15 mouse cellular contexts compared by ENCODE assay signal in genomic region chr7:98771134-98771775, GRCm38 (mm10).
DNase-seq lines count a peak whose midpoint lies in the region; ATAC-seq and TF ChIP-seq lines count a peak whose summit lies in the region.
"Had no signal": no experiment of that assay in that cellular context is flagged by ENCODE, and none has a peak within 500 bp of the region (broad histone marks: within the 10 kb centered on the region; RNA-seq: fewer than 3 reads in every experiment).

No protein-coding gene starts in this region.

- no peaks in the 10 kb centered on the region for H3K36me3 ChIP-seq in kidney, embryonic 14.5 days (ENCODE audit: control insufficient read depth, insufficient read depth, low read length)
- H3K36me3 ChIP-seq in embryonic facial prominence, embryonic 10.5 days (replicated peaks): no peaks in the 10 kb centered on the region
- H3K36me3 ChIP-seq in midbrain, postnatal 0 days (ENCODE audit: insufficient read depth, low read length): no peaks in the 10 kb centered on the region
- H3K36me3 ChIP-seq: embryonic facial prominence, embryonic 15.5 days had no signal

- H3K4me2 ChIP-seq in kidney, embryonic 14.5 days (replicated peaks; ENCODE audit: low read depth, low read length): no peak overlapping the region
- no peak overlapping the region for H3K4me2 ChIP-seq in midbrain, postnatal 0 days (ENCODE audit: low read depth, low read length, poor library complexity, severe bottlenecking)
- H3K4me2 ChIP-seq: hindbrain, embryonic 14.5 days had no signal

- no peaks in the 10 kb centered on the region for H3K9me3 ChIP-seq in kidney, embryonic 14.5 days (ENCODE audit: control insufficient read depth, low read length)
- H3K9me3 ChIP-seq in embryonic facial prominence, embryonic 10.5 days: no peaks in the 10 kb centered on the region
- no peaks in the 10 kb centered on the region for H3K9me3 ChIP-seq in midbrain, postnatal 0 days (ENCODE audit: low read length)
- H3K9me3 ChIP-seq: embryonic facial prominence, embryonic 15.5 days had no signal

- peaks cover 22% of the 10 kb centered on the region for H3K4me1 ChIP-seq in kidney, embryonic 14.5 days (ENCODE audit: control insufficient read depth, insufficient read depth, low read length)
- H3K4me1 ChIP-seq in embryonic facial prominence, embryonic 10.5 days: peaks cover 18% of the 10 kb centered on the region
- H3K4me1 ChIP-seq in midbrain, postnatal 0 days (ENCODE audit: insufficient read depth, low read length): no peaks in the 10 kb centered on the region

- no peak for TF ChIP-seq CTCF in midbrain, postnatal 0 days (IDR thresholded peaks at IDR 0.05)

- no peak for DNase-seq in kidney, postnatal 25 days
- peak; percentile 34 for DNase-seq in thymus, postnatal 4 days
- DNase-seq in thymus, postnatal 10 days (ENCODE audit: low spot score in 2 of 2): no peak
- no peak for DNase-seq in embryonic facial prominence, embryonic 10.5 days (ENCODE audit: low spot score)
- no peak for DNase-seq in midbrain, postnatal 0 days (ENCODE audit: low spot score)
- DNase-seq in right cerebral cortex, adult 2 months (ENCODE audit: low spot score in 2 of 2): no peak
- no peak for DNase-seq in spleen, adult 18-20 months
- DNase-seq: kidney, adult 9 months; layer of hippocampus, adult 9-11 months; lung, postnatal 10 days; right cerebral cortex, postnatal 25 days had no signal

- H3K9ac ChIP-seq in kidney, embryonic 14.5 days (ENCODE audit: low read depth, low read length): no peak overlapping the region
- H3K9ac ChIP-seq in midbrain, postnatal 0 days (replicated peaks; ENCODE audit: low read length, poor library complexity, severe bottlenecking): no peak overlapping the region
- H3K9ac ChIP-seq: embryonic facial prominence, embryonic 15.5 days; hindbrain, embryonic 14.5 days had no signal

- ATAC-seq in kidney, embryonic 14.5 days (ENCODE audit: low FRiP score, low TSS enrichment): no peak
- ATAC-seq in midbrain, postnatal 0 days (ENCODE audit: low FRiP score): no peak
- ATAC-seq: midbrain, embryonic 16.5 days had no signal

- no peak overlapping the region for H3K4me3 ChIP-seq in kidney, embryonic 14.5 days (ENCODE audit: low read length)
- H3K4me3 ChIP-seq in embryonic facial prominence, embryonic 10.5 days: no peak overlapping the region
- no peak overlapping the region for H3K4me3 ChIP-seq in midbrain, postnatal 0 days (ENCODE audit: low read depth, low read length)
- H3K4me3 ChIP-seq: embryonic facial prominence, embryonic 15.5 days had no signal

- peaks cover 10% of the 10 kb centered on the region for H3K27me3 ChIP-seq in kidney, embryonic 14.5 days (ENCODE audit: control insufficient read depth, insufficient read depth, low read length)
- H3K27me3 ChIP-seq in embryonic facial prominence, embryonic 10.5 days (replicated peaks; ENCODE audit: low read depth, poor library complexity, severe bottlenecking): peaks cover 14% of the 10 kb centered on the region
- peaks cover 4% of the 10 kb centered on the region; the same call in 1 of the 2 replicates for H3K27me3 ChIP-seq in midbrain, postnatal 0 days (ENCODE audit: insufficient read depth, low read length)
- H3K27me3 ChIP-seq: embryonic facial prominence, embryonic 15.5 days had no signal

- peak overlapping the region; percentile 55; the same call in 1 of the 2 replicates for H3K27ac ChIP-seq in kidney, embryonic 14.5 days (ENCODE audit: low read depth, low read length)
- peak overlapping the region; percentile 62 for H3K27ac ChIP-seq in embryonic facial prominence, embryonic 10.5 days (replicated peaks)
- no peak overlapping the region for H3K27ac ChIP-seq in midbrain, postnatal 0 days (ENCODE audit: low read depth, low read length)
- H3K27ac ChIP-seq: embryonic facial prominence, embryonic 15.5 days; hindbrain, embryonic 14.5 days had no signal

- 48% methylated on average over 7 of the region's 7 CpGs for WGBS in kidney, embryonic 14.5 days
- WGBS in embryonic facial prominence, embryonic 10.5 days: 50% methylated on average over 7 of the region's 7 CpGs
- WGBS in midbrain, postnatal 0 days: 59% methylated on average over 7 of the region's 7 CpGs
